Mouse (Mus musculus) cortical plate, adult 2 months (tissue): Measurements from ENCODE around the gene Tesc.

Experiments
- CTCF ChIP-seq: fragments of 200-500 bp; IDR thresholded peaks from 2 replicates; pipeline ENCODE4 v1.5.1; 2011; ENCODE audit warnings: mild to moderate bottlenecking, control low read depth, low read length; ENCODE audit not compliant: insufficient read depth; ENCODE audit errors: extremely low read depth
- POLR2A ChIP-seq: fragments of 200-500 bp; IDR thresholded peaks from 2 replicates; pipeline ENCODE4 v1.6.1; 2011; ENCODE audit warnings: mild to moderate bottlenecking, low read length, control low read depth; ENCODE audit not compliant: insufficient read depth; ENCODE audit errors: extremely low read depth

DNA sequence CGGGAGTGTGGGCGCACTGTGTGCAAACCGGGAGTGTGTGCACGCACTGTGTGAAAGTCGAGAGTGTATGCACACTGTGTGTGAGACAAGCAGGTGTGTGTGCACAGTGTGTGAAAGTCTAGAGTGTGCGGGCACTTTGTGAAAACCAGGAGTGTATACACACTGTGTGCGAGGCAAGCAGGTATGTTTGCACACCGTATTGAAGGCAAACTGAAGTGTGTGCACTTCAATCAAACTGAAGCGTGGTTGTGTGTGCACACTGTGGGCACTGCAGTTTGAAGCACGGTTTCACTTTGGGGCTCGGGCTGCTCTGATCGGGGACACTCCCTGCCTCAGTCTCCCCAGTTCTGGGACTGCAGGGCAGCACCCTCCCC, 1.5 kb downstream of the Tesc start:
- no peak for TF ChIP-seq POLR2A
- TF ChIP-seq CTCF = no peak
